Mouse (Mus musculus): ENCODE measurements around the gene G0s2. TPM values are rescaled to one million over a fixed set of nuclear protein-coding genes. Genes with fewer than 3 reads are reported as not detected.
"Not testable (repeated sequence)": the region's sequence is repeated elsewhere in the genome, so short reads cannot be mapped to it uniquely, and the experiment has no call there.

G0s2 gene
- polyA plus RNA-seq, 1 experiment from 2014 or later: 269 TPM

DNA sequence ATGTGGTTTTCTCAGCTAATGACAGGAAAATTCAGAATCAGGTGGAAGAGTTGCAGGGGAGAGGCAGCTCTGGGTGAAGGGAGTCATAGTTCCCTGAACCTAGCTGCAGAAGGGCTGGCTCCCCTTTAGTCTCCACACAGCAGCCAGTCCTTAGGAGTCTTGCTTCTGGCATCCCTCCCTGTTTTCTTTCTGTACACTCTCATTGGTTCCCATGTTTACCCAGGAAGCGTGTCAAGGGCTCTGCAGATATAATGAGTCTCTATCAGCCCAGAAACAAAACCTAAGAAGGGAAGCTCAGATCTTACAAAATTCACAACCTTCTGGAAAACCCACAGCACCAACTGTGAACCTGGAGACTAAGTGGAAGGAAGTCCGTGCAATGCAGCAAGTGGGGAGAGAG lies 20.0 kb upstream of the G0s2 start:
- DNase-seq (no peak), ATAC-seq (no peak)
- no peaks in the 10 kb centered on the region for H3K9me3 ChIP-seq (ENCODE audit: low read length)
- H3K9ac ChIP-seq (replicated peaks): no peak overlapping the region
- H3K27ac ChIP-seq (ENCODE audit: low read depth): no peak overlapping the region
- WGBS (ENCODE audit: insufficient replicate concordance): 27% methylated on average over 2 of the region's 2 CpGs
- no peak overlapping the region for H3K4me2 ChIP-seq (ENCODE audit: low read depth, low read length)
- no peak overlapping the region for H3K4me3 ChIP-seq (ENCODE audit: low read depth, low read length)
- H3K27me3 ChIP-seq (ENCODE audit: insufficient read depth, low read length): no peaks in the 10 kb centered on the region
- H3K4me1 ChIP-seq (ENCODE audit: insufficient read depth): peaks cover 27% of the 10 kb centered on the region
- H3K36me3 ChIP-seq (replicated peaks; ENCODE audit: insufficient read depth, low read length): no peaks in the 10 kb centered on the region
- TF ChIP-seq CTCF (IDR thresholded peaks at IDR 0.05; ENCODE audit: low read depth) (no peak), EP300 (IDR thresholded peaks at IDR 0.05; ENCODE audit: low read depth) (no peak)

DNA sequence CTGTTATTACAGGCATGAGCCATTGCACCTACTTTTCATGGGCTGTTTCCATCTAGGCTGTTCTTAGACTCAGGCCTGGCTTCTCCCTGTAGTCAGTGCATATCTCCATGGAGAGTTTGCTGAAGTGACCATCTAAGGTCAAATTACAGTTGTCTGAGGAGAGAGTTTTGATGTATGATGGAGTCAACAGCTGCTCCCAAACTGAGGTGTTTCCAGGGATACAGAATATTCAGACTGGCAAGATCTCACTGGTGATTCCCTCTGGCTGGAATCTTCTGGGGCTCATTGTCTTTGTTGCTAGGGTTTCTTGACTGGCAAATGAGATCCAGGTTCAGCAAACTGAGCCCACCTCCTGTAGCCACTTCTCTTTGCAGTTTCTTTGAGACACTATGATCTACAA lies 17.7 kb upstream of the G0s2 start:
- Histone ChIP-seq H3K4me1 (ENCODE audit: insufficient read depth) (peaks cover 26% of the 10 kb centered on the region), H3K9ac (replicated peaks) (no peak overlapping the region), H3K4me3 (ENCODE audit: low read depth, low read length) (no peak overlapping the region), H3K27me3 (ENCODE audit: insufficient read depth, low read length) (no peaks in the 10 kb centered on the region), H3K9me3 (ENCODE audit: low read length) (no peaks in the 10 kb centered on the region), H3K27ac (ENCODE audit: low read depth) (peak overlapping the region; percentile 86), H3K36me3 (replicated peaks; ENCODE audit: insufficient read depth, low read length) (no peaks in the 10 kb centered on the region), H3K4me2 (ENCODE audit: low read depth, low read length) (no peak overlapping the region)
- DNase-seq (no peak), ATAC-seq (no peak)
- TF ChIP-seq EP300 (IDR thresholded peaks at IDR 0.05; ENCODE audit: low read depth) (no peak), CTCF (IDR thresholded peaks at IDR 0.05; ENCODE audit: low read depth) (no peak)

DNA sequence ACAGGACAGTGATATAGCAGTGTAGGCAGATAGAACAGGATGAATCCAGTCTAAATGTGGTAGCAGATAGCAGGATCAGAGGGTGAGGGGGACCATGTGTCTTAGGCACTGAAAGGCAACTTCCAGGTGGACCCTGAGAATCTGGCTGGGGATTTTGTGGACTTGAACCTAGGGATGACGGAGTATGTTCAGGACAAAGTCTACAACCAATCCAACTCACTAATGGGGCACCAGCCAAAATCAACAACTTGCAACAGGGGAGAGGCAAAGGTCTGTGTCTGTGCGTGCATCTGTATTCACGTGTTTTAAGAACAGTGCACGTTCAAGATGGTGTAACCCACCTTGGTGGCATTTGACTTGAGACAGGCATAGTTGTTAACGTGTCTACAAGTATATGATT lies 16.9 kb upstream of the G0s2 start:
- 55% methylated on average over 5 of the region's 5 CpGs for WGBS (ENCODE audit: insufficient replicate concordance)
- Histone ChIP-seq H3K4me2 (ENCODE audit: low read depth, low read length) (no peak overlapping the region), H3K4me3 (ENCODE audit: low read depth, low read length) (no peak overlapping the region), H3K27me3 (ENCODE audit: insufficient read depth, low read length) (no peaks in the 10 kb centered on the region), H3K4me1 (ENCODE audit: insufficient read depth) (peaks cover 23% of the 10 kb centered on the region), H3K9me3 (ENCODE audit: low read length) (no peaks in the 10 kb centered on the region), H3K27ac (ENCODE audit: low read depth) (peak overlapping the region; percentile 86), H3K9ac (replicated peaks) (no peak overlapping the region), H3K36me3 (replicated peaks; ENCODE audit: insufficient read depth, low read length) (no peaks in the 10 kb centered on the region)
- ATAC-seq (peak; percentile 88), DNase-seq (peak; percentile 74)
- TF ChIP-seq EP300 (IDR thresholded peaks at IDR 0.05; ENCODE audit: low read depth) (peak; percentile 93), CTCF (IDR thresholded peaks at IDR 0.05; ENCODE audit: low read depth) (no peak)

DNA sequence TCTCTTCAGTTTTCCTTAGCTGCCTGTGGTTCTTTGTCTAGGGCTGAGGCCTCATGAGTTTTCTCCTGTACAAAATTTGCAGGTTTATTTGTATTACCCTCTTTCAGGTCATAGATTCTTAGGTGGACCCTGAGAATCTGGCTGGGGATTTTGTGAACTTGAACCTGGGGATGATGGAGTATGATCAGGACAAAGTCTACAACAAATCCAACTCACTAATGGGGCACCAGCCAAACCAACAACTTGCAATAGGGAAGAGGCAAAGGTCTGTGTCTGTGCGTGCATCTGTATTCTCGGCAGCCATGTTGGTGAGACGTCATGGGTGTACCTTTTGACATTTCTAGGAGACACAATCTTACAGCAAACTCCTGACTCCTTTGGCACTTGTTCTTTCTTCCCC lies 16.1 kb upstream of the G0s2 start:
- no peak overlapping the region for H3K4me3 ChIP-seq (ENCODE audit: low read depth, low read length)
- no peaks in the 10 kb centered on the region for H3K27me3 ChIP-seq (ENCODE audit: insufficient read depth, low read length)
- no peaks in the 10 kb centered on the region for H3K9me3 ChIP-seq (ENCODE audit: low read length)
- H3K9ac ChIP-seq (replicated peaks): no peak overlapping the region
- peak overlapping the region; percentile 86 for H3K27ac ChIP-seq (ENCODE audit: low read depth)
- WGBS (ENCODE audit: insufficient replicate concordance): 67% methylated on average over 3 of the region's 3 CpGs
- H3K36me3 ChIP-seq (replicated peaks; ENCODE audit: insufficient read depth, low read length): no peaks in the 10 kb centered on the region
- no peak overlapping the region for H3K4me2 ChIP-seq (ENCODE audit: low read depth, low read length)
- no peak for DNase-seq
- ATAC-seq: no peak
- peaks cover 23% of the 10 kb centered on the region for H3K4me1 ChIP-seq (ENCODE audit: insufficient read depth)
- TF ChIP-seq CTCF (IDR thresholded peaks at IDR 0.05; ENCODE audit: low read depth) (no peak), EP300 (IDR thresholded peaks at IDR 0.05; ENCODE audit: low read depth) (no peak)

DNA sequence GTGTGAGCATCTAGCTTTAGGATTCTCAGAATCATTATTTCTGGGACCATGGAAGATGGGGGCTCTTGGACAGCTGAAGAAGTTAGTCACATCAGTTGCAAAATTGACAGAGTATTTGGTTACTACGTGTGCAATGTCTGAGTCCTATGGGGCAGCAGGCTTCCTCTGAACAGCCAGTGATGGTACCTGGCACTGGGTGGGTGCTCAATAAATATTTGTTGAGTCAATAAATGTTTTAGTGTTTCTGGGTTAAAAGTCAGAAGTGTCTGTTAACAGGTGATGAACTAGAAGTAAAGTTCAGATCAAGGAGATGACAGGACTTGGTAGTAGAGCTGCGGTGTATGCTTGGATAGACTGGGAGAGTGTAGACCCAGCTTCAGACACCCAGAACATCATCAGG lies 14.6 kb upstream of the G0s2 start:
- TF ChIP-seq CTCF (IDR thresholded peaks at IDR 0.05; ENCODE audit: low read depth) (no peak), EP300 (IDR thresholded peaks at IDR 0.05; ENCODE audit: low read depth) (peak; percentile 56)
- Histone ChIP-seq H3K4me2 (ENCODE audit: low read depth, low read length) (no peak overlapping the region), H3K4me1 (ENCODE audit: insufficient read depth) (peaks cover 21% of the 10 kb centered on the region), H3K4me3 (ENCODE audit: low read depth, low read length) (no peak overlapping the region), H3K27me3 (ENCODE audit: insufficient read depth, low read length) (no peaks in the 10 kb centered on the region), H3K36me3 (replicated peaks; ENCODE audit: insufficient read depth, low read length) (no peaks in the 10 kb centered on the region), H3K27ac (ENCODE audit: low read depth) (peak overlapping the region; percentile 76), H3K9ac (replicated peaks) (no peak overlapping the region), H3K9me3 (ENCODE audit: low read length) (no peaks in the 10 kb centered on the region)
- ATAC-seq: peak; percentile 66
- DNase-seq: no peak
- WGBS (ENCODE audit: insufficient replicate concordance): 51% methylated on average over 2 of the region's 2 CpGs

DNA sequence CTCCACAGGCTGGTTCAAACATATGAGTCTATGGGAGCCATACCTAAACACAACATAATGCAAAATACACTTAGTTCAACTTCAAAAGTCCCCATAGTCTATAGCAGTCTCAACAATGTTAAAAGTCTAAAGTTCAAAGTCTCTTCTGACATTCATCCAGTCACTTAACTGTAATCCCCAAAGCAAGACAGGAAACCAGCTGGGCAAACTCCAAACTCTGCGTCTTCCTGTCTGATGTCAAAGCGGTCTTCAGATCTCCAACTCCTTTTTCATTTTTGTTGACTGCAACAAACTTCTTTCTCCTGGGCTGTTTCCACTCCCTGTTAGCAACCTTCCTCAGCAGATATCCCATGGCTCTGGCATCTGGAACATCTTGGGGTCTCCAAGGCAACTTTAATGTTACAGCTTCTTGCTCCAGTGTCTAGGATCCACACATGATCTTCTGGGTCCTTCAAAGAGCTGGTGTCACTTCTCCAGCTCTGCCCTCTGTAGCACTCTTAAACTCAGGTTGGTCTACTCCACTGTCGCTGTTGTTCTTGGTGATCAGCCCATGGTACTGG lies 12.8 kb upstream of the G0s2 start:
- 56% methylated on average over 3 of the region's 3 CpGs for WGBS (ENCODE audit: insufficient replicate concordance)
- not testable (repeated sequence) for H3K36me3 ChIP-seq (replicated peaks; ENCODE audit: insufficient read depth, low read length); H3K4me3 ChIP-seq (ENCODE audit: low read depth, low read length); ATAC-seq; H3K27me3 ChIP-seq (ENCODE audit: insufficient read depth, low read length); H3K27ac ChIP-seq (ENCODE audit: low read depth); DNase-seq; H3K9ac ChIP-seq (replicated peaks); H3K9me3 ChIP-seq (ENCODE audit: low read length); H3K4me2 ChIP-seq (ENCODE audit: low read depth, low read length)
- peaks cover 21% of the 10 kb centered on the region for H3K4me1 ChIP-seq (ENCODE audit: insufficient read depth)
